Mouse (Mus musculus) layer of hippocampus, postnatal 25 days (tissue): ENCODE measurements at regions not wholly inside any gene's neighbourhood (a gene's known extent, or its start where the extent isn't known, plus 50 kb on each side); places are given as distances from the start of the nearest gene placed in this dataset.

Source experiments
- DNase-seq, 2 experiments: peaks; one replicate each; pipeline ENCODE4 v3.0.0; 2022; ENCODE audit warnings: mixed read lengths in 2 of 2, low spot score in 1 of 2; ENCODE audit errors: extremely low spot score in 1 of 2

GRCm38 (mm10) chr2:159994490-159994889 is 339.5 kb downstream of the Gm826 start:
- DNase-seq, result no peak

DNA sequence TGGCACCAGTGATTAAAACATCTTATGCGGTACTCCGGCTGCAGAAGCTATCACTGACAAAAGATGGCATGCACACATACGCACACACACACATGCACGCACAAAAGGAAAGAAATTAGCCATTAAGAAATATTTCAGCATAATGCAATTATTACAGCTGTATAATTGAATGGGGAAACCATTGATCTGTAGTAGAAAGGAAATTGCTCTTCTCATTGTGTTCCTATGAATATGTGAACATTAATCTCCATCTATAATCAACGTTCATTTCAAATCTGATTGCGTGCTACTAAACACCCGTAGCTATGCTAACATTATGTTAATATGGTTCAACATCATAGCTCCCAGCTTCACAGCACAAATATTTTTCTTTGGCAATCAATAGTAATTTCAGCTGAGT is 347.2 kb downstream of the Gm826 start:
- no peak for DNase-seq

GRCm38 (mm10) chr2:159981694-159982093 is 352.3 kb downstream of the Gm826 start:
- no peak for DNase-seq

GRCm38 (mm10) chr2:159950369-159950768 is 383.6 kb downstream of the Gm826 start:
- DNase-seq, result no peak

- DNase-seq, result no peak
Measured at GRCm38 (mm10) chr2:159949046-159949445, 384.9 kb downstream of the Gm826 start.

DNA sequence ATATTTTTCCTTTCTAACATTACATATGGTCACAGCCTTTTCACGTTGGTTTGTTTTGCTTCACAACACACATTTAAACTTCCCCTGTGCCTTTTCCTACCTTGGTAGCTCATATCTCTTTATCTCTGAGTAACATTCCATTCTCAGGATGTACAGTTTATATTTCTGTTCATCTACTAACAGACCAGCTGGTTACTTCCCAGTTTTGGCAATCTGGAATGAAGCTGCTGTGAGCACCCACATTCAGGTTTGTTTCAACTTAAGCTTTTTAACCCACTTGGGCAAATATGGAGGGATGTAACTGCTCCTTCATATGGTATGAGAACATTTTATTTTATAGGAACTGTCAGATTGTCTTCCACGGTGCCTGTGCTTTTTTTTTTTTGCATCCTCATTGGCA is 403.2 kb downstream of the Gm826 start:
- DNase-seq, result no peak

- no peak for DNase-seq
Measured at GRCm38 (mm10) chr2:159889701-159890100, 444.3 kb downstream of the Gm826 start.

DNA sequence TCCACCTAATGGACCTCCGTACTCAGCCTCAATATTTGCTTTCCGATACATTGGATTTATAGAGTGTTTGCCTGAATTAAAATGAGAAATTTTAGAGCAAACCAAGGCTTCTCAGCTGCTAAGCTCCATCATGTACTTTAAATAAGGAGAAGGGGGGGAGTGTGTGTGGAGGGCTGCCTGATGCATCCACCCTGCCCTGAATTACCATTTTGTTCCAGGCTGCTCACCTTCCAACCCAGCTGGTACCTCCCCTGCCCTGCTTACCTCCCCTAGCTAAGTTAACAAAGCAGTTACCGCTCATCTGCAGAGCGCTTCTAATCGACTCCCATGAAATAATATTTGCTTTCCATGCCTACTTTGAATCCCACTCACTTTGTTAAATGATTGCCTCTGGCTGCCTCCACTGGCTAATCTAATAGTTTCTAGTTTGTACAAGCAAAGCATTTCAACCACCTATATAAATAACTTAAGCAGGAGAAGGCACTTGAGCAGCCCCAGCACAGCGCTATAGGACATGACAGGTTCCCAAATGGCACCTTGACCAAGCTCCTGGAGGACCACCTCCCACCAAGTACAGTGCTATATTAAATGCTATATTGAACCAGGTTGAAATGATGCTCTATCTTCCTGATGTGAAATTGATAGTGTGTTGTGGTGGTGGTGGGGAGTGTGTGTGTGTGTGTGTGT is 449.0 kb downstream of the Gm826 start:
- DNase-seq, result no peak

DNA sequence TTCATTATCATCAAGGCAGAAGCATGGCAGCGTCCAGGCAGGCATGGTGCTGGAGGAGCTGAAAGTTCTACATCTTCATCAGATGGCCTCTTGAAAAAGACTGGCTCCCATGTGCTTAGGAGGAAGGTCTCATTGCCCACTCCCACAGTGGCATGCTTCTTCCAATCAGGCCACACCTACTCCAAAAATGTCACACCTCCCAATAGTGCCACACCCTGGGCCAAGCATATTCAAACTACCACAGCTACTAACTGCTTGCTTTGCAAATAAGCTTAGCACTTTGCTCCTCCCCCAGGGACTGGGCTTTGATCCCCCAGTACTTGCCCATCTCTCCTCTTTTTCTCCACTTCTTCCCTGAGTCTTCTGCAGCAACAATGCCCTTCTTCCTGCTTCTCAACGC is 467.0 kb downstream of the Gm826 start:
- DNase-seq, result no peak

DNA sequence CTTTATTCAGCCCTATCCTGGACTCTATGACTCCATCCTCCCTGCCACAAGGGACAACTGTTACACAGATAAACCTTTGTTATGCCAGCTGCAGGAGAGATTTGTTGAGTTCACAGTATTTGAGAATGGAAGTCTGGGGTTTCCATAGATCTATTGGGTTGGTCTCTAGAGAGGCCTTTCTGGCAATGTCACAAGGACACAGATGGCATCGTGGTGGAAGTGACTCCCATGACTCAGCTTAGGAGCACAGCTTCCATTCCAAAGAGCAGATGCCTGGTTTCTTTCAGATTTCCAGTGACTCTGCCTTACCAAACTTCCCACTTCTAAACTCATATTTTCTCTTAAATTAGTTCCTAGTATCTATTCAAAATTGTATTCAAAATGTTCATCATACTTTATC is 467.6 kb downstream of the Gm826 start:
- DNase-seq, result peak in 1 of 2 experiments; percentile 6

DNA sequence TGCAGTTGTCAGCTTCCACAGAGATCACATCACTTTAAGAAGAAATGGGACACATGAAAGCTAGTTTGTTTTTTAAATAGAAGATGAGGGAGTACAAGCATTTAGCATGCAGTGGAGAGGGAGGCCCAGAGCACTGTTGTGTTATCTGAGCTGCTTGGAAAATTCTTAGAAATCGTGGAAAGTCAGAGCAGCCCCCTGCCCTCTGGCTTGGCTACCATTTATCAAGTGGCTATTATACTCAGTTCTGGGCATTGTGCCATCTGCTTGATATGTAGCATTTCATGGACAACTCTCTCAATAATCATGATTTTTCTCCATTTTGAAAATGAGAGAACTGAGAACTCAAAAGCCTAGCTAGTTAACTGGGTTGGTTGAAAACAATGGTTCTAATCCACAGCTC is 470.8 kb downstream of the Gm826 start:
- DNase-seq, result no peak

GRCm38 (mm10) chr2:159853891-159854665 is 479.9 kb downstream of the Gm826 start:
- no peak for DNase-seq

DNA sequence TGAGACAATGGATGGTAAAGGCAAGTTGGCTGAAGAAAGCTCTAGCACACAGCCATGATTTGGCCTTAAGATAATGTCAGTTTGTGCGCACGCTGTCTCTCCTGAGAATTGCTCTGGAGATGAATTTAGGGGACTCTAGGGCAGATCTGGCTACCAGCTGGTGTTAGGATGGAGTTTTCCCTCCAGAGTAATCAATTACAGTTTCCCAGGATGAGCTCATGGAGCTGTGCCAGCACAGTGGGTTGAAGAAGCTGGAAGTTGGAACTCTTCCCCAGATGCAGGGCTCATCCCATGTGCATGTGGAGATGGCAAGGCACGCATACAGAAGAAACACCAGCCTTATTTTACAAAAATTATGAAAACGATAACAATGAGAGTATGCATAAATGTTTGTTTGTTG is 481.0 kb downstream of the Gm826 start:
- DNase-seq, result no peak

DNA sequence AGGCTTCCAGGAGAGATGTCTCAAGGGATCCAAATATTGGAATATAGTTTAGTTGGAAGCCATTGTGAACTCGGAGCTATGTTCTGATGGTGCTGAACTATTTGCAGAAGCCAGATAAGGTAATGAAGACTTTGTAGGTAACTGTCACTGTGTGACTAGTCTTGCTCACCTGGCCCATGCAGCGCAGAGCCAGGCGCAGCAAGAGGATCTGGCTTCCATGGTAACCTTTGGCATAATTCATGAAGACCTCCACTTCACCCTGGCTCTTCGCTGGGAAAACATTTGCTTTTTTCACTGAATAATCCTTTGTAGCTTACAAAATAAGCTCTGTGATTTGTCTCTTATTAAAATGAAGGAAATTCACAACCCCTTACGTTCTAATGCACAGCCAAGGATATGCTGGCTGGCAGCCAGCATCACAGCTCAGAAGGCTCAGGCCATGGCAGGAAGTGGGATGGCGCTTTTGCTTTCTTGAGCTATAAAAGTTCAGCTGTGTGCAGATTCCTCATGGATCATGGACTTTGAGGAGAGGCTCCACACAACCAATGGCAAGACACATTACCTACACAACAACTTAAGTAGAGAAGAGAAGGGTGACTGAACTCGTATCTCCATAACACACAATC is 501.4 kb downstream of the Gm826 start:
- no peak for DNase-seq

DNA sequence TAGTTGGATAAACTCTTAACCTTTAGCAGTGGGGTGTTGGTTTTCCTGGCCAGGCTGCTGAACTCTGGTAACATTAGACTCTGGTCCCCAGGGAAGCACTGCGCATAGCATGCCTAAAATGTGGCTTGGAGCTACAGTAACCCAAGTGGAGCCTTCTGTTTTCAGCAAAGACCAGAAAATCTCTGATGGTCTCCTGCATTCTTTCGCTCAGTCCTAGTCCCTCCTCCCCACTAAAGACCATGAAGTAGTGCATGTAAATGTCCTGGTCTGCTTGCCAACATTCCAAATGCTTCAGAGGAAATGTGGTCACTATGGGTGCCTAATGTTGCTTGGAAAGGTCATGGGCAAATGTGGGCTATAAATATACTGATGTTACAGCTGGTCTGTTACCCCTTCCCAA is 507.5 kb downstream of the Gm826 start:
- DNase-seq, result no peak

GRCm38 (mm10) chr2:159818556-159818955 is 515.4 kb downstream of the Gm826 start:
- DNase-seq, result no peak

GRCm38 (mm10) chr2:159816344-159816743 is 517.6 kb downstream of the Gm826 start:
- no peak for DNase-seq
